Mouse (Mus musculus) urinary bladder, postnatal 14 days (tissue): ENCODE results near the gene Zdhhc20.
"Not testable (repeated sequence)": the region's sequence is repeated elsewhere in the genome, so short reads cannot be mapped to it uniquely, and the experiment has no call there.

Experiments used
- DNase-seq: peaks from one replicate; pipeline ENCODE4 v3.0.0; 2021; ENCODE audit warnings: low spot score

Zdhhc20 gene

DNA sequence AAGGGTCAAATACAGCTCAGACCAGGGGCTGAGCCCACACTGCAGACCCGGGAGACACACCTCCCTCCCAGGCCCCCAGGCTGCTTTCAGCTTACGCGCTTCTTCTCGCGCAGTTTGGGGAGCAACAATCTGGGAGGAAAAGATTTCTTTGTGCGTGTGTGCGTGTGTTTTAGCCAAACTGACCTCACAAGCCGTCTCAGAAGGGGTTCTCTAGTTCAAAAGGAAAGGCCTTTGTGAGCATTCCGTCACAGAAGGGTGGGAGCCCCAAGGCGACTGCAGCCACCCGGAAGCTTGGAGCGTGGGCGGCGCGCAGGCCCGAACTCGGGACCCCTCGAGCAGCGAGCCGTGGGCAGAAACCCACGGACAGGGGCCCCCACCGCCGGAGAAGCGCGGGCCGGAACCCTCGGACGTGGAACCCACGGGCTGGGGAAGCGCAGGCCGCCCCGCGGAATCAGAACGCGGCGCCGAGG is 500 bp downstream of the Zdhhc20 start:
- peak; percentile 36 for DNase-seq

DNA sequence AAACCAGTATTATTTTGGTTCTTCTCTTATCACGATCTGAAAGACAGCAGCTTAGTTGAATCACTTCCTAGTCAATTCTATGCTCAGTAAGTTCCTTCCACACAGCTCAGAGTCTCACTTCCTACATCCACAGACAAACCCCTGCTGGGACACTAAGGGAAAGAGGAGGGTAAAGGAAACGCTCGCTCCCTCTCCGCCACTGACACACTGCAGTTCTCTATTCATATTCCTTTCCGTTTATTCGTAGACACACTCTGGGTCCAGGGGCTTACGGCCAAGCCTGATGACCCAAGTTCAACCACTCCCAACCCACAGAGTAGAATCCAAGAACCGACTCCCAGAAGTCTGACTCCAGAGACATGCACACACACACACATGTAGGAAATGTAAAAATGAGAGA is 2.9 kb downstream of the Zdhhc20 start:
- DNase-seq, result peak; percentile 20

DNA sequence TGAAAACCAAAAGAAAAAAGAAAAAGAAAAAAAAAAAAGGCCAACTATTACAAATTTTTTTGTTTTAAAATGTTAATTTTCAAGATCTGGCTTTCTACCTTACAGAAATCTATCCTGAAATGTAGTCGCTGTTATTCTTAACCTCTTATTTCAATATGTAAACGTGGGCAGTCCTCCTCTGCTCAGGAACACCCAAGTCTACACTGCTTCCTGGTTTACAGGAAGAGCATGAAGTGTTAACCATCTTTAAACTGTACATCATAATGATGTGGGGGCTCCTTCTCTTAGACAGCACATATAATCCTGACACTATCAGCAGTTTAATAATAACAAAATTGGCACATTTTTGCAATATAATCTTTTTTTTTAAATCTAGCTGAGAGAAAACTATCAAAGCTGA is 4.0 kb downstream of the Zdhhc20 start:
- DNase-seq, result no peak

DNA sequence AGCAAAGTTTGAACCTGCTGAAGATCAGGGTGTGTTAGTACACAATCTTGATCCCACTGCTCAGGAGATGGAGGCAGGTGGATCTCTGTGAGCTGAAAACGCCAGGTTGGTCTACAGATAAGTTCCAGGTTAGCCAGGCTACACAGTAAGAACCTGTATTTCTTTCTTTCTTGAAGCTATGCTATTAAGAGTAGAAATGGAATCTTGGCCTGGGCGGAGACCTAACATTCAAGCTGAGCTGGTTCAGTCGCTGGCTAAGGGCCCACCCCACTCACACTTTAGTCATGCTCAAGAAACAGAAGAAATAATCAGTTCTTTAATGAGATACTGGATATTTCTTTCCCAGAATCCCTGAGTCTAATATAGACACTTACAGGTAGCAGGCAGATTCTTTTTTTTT is 6.7 kb downstream of the Zdhhc20 start:
- peak; percentile 70 for DNase-seq

DNA sequence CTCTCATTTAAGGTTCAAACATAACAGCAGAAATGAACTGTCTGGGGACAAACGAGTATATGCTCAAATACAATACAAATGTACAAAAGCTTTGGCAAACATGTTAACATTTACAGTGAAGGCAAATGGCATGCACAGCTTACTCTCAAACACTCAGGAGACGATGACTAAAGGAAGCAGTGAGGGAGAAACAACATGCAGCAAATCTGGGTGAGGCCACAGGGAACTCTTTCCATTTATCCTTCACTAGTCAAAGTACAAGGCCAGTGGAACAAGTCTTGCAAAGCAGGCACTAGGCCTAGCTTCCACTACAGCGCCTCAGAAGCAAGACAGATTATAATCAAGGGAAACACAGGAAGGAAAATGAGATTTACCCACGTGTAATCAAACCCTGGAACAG is 7.4 kb downstream of the Zdhhc20 start:
- peak; percentile 15 for DNase-seq

DNA sequence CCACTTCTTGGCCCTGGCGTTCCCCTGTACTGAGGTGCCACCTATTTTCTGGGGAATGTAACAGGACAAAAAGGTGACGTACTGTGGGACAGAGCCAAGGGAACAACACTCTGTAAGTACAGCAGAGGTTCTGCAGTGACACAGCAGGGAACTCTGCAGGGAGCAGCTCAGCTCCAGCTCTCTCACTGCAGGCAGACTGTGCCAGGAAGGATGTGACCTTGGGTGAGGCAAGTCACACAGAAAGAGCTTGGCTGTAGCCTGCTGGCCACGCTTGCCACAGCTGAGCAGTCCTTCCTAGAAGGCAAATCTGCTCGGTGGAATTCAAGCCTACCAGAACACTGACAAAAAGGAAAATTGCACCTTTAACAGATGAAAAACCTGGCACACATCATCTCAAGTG is 8.3 kb downstream of the Zdhhc20 start:
- DNase-seq, result peak; percentile 63

DNA sequence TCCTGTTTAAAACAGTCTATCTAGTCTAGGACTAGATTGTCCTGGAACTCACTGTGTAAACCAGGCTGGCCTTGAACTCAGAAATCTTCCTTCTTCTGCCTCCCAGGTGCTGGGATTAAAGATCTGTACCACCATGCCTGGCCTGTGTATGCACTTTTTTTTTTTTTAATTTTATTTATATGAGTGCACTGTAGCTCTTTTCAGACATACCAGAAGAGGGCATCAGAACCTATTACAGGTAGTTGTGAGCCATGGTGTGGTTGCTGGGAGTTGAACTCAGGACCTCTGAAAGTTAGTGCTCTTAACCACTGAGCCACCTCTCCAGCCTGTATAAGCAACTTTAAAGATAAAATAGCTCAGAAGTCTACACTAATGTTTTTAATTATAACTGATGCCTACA is 9.0 kb downstream of the Zdhhc20 start:
- no peak for DNase-seq

DNA sequence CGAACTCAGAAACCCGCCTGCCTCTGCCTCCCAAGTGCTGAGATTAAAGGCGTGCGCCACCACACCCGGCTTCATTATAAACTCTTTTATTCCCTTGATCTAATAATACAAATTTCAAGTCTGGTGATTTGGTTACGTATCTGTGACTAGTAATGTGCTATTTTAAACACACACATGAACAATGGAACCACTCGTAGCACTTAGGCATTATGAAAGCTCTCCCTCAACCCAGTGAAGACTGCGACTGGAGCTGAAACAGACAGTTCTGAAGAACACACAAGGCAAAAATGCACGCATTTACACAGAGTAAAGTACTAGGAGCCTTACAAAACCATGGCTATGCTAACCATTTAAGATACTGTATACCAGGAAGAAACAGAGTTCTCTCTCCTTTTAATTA is 12.2 kb downstream of the Zdhhc20 start:
- DNase-seq, result no peak

DNA sequence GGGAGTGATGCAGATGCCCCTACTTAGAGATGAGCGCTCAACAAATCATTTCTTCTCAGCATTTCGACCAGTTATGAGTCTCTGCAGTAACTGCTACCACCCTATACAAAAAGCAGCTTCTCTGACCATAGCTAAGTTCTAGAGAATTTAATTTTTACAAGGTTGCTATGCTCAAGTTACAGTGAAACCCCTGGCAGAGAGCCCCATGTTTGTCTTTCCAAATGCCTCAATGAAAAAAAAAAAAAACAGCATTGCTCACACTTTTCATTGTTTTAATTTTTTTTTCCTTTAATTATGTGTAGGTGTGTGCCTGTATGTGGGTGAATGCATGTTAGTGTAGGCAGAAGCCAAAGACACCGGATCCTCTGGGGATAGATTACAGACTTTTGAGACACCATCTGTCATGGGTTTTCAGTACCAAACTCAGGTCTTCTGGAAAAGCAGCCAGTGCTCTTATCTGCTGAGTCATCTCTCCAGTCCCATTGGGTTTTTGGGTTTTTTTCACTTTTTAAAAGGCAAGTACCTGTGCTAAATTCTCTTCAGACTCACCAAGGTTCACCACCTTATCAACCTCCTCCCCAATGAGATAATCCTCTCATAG is 23.3 kb downstream of the Zdhhc20 start:
- no peak for DNase-seq

DNA sequence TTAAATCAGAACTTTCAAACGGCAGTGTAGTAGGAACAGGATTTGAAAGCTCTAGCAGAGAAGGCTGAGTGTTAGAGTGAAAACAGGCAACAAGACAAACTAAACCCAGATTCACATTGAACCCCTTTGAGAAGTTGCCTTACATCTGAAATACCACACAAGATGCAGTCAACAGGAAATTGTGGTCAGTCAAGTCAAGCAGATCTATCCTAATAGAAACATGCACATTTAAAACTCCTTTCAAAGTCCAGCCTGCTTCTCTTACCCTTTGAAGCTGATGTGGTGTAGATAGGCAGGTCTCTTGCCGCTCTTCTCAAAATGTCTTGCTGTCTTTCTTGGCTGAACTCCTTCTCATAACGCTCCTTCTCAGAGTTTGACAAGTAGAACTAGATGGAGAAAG is 24.8 kb downstream of the Zdhhc20 start:
- DNase-seq, result no peak

DNA sequence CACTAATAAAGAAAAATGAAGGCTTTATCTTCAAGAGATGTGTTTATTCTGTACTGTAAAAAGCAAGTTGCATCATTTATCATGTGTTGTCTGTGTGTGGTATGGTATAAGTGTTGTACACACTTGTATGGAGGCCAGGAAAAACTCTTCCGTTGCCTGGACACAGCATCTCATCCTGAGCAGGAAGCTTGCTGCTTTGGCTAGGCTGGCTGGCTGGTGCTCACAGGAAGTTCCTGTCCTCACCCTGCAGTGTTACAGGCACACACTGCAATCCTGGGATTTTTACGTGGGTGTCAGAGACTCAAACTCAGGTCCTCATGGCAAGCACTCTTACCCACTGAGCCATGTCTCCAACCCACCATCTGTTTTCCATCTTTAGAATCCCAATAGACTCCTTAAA is 26.9 kb downstream of the Zdhhc20 start:
- no peak for DNase-seq

DNA sequence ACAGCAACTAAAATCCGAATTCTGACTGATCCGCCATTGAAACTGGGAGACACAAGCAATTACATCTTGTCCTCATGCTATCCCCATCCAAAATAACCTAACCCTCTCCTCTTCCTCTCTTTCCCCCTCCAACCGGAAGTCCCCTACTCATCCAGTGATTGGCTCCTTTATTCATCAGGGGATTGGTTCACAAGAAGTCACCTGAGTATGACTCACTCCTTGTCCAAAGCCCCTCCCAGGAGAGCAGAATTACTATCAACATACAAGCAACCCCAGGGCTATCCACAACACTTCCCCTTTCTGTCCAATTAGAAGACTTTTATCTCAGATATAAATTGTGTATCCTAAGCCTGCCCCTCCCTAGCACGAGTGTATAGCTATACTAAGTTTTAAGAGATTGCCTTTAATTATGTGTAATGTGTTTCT is 28.1 kb downstream of the Zdhhc20 start:
- DNase-seq, result no peak

DNA sequence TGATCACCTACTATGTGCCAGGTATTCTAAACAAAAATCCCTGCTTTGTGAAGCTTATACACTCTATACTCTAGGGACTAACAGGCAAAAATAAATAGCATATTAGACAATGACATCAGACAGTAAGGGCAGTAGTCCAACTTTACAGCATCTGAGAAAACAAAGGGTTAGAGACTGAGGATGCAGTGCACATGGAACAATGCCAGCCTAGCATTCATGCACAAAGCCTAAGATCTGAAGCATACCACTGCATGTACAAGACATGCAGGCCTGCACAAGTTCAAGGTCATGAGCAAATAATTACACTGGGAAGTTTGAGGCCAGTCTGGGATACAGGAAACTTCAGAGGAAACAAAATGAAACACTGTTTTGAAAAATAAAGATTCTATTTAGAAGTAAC is 30.6 kb downstream of the Zdhhc20 start:
- DNase-seq, result no peak

DNA sequence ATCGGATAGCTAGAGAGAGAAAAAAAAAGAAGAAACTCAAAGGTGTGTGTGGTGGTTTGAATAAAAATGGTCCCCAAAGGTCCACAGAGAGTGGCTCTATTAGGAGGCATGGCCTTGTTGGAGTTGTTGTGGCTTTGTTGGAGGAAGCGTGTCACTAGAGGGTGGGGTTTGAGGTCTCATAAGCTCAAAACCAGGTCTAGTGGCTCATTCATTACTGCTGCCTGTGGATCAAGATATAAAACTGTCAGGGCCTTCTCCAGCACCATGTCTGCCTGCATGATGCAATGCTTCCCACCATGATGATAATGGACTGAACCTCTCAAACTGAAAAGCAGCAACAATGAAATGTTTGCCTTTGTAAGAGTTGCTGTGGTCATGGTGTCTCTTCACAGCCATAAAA is 31.5 kb downstream of the Zdhhc20 start:
- no peak for DNase-seq

DNA sequence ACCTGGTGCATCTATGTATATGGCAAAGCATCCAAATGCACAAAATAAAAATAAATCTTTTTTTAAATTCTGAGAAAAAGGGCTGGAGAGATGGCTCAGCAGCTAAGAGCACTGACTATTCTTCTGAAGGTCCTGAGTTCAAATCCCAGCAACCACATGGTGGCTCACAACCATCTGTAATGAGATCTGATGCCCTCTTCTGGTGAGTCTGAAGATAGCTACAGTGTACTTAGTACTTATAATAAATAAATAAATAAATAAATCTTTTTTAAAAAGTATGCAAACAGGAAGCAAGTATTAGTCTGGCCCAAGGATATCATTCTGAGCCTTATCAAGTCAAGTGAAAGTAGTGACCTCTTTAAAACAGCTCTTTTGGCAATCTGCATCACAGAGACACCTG is 34.0 kb downstream of the Zdhhc20 start:
- DNase-seq, result not testable (repeated sequence)

DNA sequence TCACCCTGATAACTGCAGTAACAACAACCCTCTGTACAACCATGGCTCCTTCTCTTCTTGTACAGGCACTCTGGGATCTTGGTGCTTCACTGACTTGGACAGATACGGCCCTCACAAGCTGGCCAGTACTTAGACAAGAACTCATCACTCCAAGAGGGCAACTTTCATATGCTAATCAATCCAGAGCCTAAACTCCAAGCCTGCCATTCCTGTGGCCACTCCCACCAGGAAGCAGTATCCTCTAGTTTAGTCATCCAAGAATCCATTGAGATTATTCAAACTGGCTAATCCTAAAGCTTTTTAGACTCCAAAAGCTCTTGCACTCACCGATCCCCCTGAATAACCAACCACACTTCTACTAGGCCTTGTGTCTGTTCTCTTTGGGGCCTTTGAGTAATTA is 37.1 kb downstream of the Zdhhc20 start:
- no peak for DNase-seq

DNA sequence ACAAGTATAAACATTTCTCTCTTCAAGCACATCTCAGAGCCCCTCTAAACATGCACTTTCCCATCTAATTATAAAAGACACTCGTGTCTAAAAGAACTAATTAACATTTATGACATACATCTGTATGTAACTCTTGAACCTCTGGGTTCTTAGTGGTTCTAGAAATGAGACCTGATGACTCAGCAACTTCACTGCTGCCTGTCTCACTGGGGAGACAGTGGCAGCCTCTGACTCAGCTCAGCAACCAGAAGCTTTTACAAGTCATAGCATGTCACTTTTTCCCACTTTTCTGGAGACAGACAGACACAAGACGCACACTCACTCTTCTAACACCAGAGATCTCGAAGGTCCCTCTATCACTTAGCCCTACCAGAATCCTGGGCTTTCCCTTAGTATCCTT is 39.7 kb downstream of the Zdhhc20 start:
- DNase-seq, result peak; percentile 11

DNA sequence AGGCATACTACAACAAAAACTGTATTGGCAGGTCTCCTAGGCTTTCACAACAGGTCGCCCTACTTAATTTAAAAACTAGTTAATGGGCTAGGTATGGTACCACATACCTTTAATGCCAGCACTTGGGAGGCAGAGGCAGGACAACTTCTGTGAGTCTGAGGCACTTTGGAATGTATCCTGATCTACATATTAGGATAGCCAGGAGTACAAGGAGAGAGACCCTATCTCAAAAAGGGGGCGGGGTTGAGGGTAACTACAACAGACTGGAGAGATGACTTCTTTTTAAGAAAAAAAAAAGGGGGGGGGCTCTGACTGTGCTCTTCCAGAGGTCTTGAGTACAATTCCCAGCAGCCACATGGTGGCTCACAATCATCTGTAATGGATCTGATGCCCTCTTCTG is 41.4 kb downstream of the Zdhhc20 start:
- no peak for DNase-seq

DNA sequence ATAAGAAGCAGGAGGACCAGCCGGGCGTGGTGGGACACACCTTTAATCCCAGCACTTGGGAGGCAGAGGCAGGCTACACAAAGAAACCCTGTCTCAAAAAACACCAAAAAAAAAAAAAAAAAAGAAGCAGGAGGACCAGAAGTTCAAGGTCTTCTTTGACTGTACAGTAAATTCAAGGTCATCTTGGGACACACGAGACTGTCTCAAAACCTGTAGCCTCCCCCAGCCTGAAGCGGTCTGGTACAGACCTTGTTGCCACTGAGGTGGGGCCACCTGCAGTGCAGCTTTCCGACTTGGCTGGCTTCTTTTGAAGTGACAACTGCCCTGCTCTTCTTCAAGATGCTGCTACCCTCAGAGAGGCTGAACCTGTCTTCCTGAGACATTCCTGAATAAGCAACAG is 42.0 kb downstream of the Zdhhc20 start:
- not testable (repeated sequence) for DNase-seq

DNA sequence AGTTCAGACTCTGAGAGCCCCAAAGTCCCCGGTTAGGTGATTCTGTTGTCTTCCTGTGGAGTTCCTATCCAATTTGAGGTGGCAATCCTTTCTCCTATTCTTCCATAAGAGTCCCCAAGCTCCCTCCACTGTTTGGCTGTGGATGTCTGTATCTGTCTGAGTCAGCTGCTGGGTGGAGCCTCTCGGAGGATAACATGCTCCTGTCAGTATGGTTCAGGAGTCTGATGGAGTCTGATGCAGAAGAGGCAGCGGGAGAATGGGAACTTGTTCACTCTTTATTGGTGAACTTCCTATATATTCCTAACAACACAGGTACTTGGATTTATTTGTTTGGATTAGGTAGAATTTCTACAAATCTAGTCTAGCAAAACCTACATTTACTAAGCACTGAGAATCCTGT is 45.5 kb downstream of the Zdhhc20 start:
- DNase-seq, result no peak

DNA sequence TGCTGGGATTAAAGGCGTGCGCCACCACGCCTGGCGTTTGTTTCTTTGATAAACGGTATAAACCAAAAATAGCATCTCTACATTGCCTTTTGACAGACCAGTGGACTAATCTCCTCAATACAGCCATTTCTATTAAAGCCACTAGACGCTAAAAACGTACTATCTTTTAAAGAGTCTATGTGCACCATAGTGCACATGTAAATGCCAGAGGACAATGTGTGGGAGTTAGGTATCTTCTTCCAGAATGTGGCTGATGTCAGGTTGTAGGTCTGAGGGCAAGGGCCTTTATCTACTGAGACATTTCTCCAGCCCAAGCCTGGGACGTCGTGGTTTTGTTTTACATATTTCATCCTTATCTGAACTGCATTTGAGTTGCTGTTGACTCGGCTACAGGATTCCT is 54.9 kb downstream of the Zdhhc20 start:
- DNase-seq, result no peak

DNA sequence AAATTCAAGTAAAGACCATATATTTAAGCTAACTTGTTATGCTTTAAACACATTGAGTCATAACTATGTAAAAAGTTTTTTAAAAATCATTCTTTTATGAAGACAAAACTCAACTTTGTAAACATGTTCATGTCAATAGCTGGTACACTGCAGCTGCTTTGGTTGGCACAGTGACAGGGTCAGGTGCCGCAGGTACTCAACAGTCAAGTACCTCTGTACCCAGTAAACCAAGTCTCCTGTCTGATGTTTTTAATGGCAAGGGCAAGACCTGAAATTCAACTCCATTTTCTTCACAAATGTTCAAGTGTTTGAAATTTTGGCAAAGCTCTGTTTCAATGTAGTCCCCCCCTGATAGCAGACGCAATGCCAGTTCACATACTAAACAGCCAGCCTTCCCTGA is 56.5 kb downstream of the Zdhhc20 start:
- DNase-seq, result no peak

DNA sequence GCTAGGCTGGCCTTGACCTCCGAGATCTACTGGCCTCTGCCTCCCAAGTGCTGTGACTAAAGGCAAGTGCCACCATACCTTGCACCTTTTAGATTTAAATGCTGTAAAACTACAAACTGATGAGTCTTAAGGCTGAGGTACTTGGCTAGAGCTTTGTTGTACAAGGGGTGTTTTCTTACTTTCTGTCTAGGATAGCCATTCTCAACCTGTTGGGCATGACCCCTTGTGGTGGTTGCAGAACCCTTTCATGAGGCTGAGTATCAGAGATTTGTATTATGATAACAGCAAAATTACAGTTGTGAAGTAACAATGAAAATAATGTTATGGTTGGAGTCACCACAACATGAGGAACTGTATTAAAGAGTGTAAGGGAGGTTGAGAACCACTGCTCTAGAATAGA is 62.8 kb downstream of the Zdhhc20 start:
- no peak for DNase-seq
